Mouse (Mus musculus) liver, embryonic 14.5 days (tissue): ENCODE results near the gene Galntl6. TPM values are rescaled to one million over a fixed set of nuclear protein-coding genes. Genes with fewer than 3 reads are reported as not detected.
A peak's percentile ranks its signal among the peaks of the same experiment; 100 is the strongest.

Experiments used
- ATAC-seq: fragments of 200-750 bp; cut with Nextera tagmentation; 2 replicates; pipeline ENCODE4 v1.8.0; 2017; ENCODE audit warnings: moderate number of reproducible peaks, mild to moderate bottlenecking, moderate library complexity; ENCODE audit not compliant: insufficient read depth
- DNase-seq, 3 experiments: peaks; one replicate each; pipeline ENCODE4 v3.0.0-alpha.2; 2012 to 2013; ENCODE audit warnings: low read depth in 3 of 3, low spot score in 3 of 3
- H3K27ac ChIP-seq: fragments of 300-500 bp; sonication (generic); 2 replicates; pipeline ENCODE4 v1.5.1; 2014; ENCODE audit warnings: moderate library complexity, mild to moderate bottlenecking, control low read depth, inconsistent platforms
- H3K27me3 ChIP-seq: fragments of 300-500 bp; sonication (generic); 2 replicates; pipeline ENCODE4 v1.6.1; 2014; ENCODE audit warnings: mild to moderate bottlenecking, low read length, moderate library complexity; ENCODE audit not compliant: control insufficient read depth, insufficient read depth
- H3K36me3 ChIP-seq: fragments of 300-500 bp; sonication (generic); replicated peaks from 2 replicates; pipeline ENCODE4 v1.6.1; 2014; ENCODE audit warnings: low read depth; ENCODE audit not compliant: control insufficient read depth, insufficient read depth
- H3K4me1 ChIP-seq, 2 experiments: fragments of 200-500 bp in 1 of 2; fragments of 300-500 bp in 1 of 2; sonication (generic) in 1 of 2; replicated peaks; 2 replicates each; pipeline ENCODE4 v1.6.1; 2012 to 2014; ENCODE audit warnings: antibody characterized with exemption in 1 of 2, inconsistent platforms in 1 of 2, low read length in 1 of 2; ENCODE audit not compliant: control insufficient read depth in 2 of 2, insufficient read depth in 2 of 2
- H3K4me2 ChIP-seq: fragments of 300-500 bp; sonication (generic); 2 replicates; pipeline ENCODE4 v1.6.1; 2014; ENCODE audit warnings: low read depth, mild to moderate bottlenecking, control low read depth, moderate library complexity
- H3K4me3 ChIP-seq, 2 experiments: fragments of 200-500 bp in 1 of 2; fragments of 300-500 bp in 1 of 2; sonication (generic) in 1 of 2; 2 replicates each; pipeline ENCODE4 v1.5.1; 2012 to 2014; ENCODE audit warnings: low read depth in 2 of 2, low read length in 2 of 2, mild to moderate bottlenecking in 2 of 2, control low read depth in 1 of 2, inconsistent platforms in 1 of 2, moderate library complexity in 1 of 2; ENCODE audit not compliant: insufficient read depth in 1 of 2
- H3K9ac ChIP-seq: fragments of 300-500 bp; sonication (generic); replicated peaks from 2 replicates; pipeline ENCODE4 v1.6.1; 2014; ENCODE audit warnings: mild to moderate bottlenecking, control low read depth, moderate library complexity
- H3K9me3 ChIP-seq: fragments of 300-500 bp; sonication (generic); 2 replicates; pipeline ENCODE4 v1.6.1; 2016; ENCODE audit warnings: low read length, mixed read lengths; ENCODE audit not compliant: control insufficient read depth
- CTCF ChIP-seq: IDR thresholded peaks from 2 replicates; pipeline ENCODE4 v1.5.1; 2016; ENCODE audit warnings: antibody characterized with exemption, low read depth, control low read depth
- EP300 ChIP-seq: IDR thresholded peaks from 2 replicates; pipeline ENCODE4 v1.6.1; 2016; ENCODE audit warnings: antibody characterized with exemption, low read depth
- WGBS: fragments of 180-500 bp; shearing (Covaris S2); extraction: QIAGEN DNeasy Blood & Tissue Kit; methylation state at CpG from one replicate; pipeline ENCODE4 v1.1.7; 2014; ENCODE audit not compliant: insufficient replicate concordance; 5-methylcytosine and 5-hydroxymethylcytosine counted together
- polyA plus RNA-seq, 2 experiments: library from polyadenylated mRNA; depleted of rRNA in 1 of 2; stranded (reverse) in 1 of 2; unstranded in 1 of 2; fragments of >200 nt; fragmentation: Nextera tagmentation in 1 of 2; extraction: Ambion mirVana in 1 of 2; gene quantifications; 2 replicates each; pipeline versions ENCODE4 v1.2.1 to v1.2.3; 2012 to 2014

Gene Galntl6
- polyA plus RNA-seq, 2 experiments = not detected

GRCm38 (mm10) chr8:57974093-57974492 lies 938.3 kb downstream of the Galntl6 start:
- no peaks in the 10 kb centered on the region for H3K27me3 ChIP-seq
- no peaks in the 10 kb centered on the region for H3K4me1 ChIP-seq
- ATAC-seq (no peak), DNase-seq (no peak)
- H3K36me3 ChIP-seq = no peaks in the 10 kb centered on the region
- no peak for TF ChIP-seq EP300
- TF ChIP-seq CTCF = no peak
- WGBS = 42% methylated on average over 2 of the region's 2 CpGs
- no peaks in the 10 kb centered on the region for H3K9me3 ChIP-seq
- no peak overlapping the region for H3K27ac ChIP-seq
- H3K9ac ChIP-seq = no peak overlapping the region
- no peak overlapping the region for H3K4me2 ChIP-seq
- no peak overlapping the region for H3K4me3 ChIP-seq

GRCm38 (mm10) chr8:57972832-57973231 lies 939.6 kb downstream of the Galntl6 start:
- 48% methylated on average over 3 of the region's 3 CpGs for WGBS
- H3K4me3 ChIP-seq = no peak overlapping the region
- no peaks in the 10 kb centered on the region for H3K4me1 ChIP-seq
- DNase-seq (no peak), ATAC-seq (no peak)
- H3K36me3 ChIP-seq = no peaks in the 10 kb centered on the region
- H3K27ac ChIP-seq = no peak overlapping the region
- H3K27me3 ChIP-seq = no peaks in the 10 kb centered on the region
- H3K9ac ChIP-seq = no peak overlapping the region
- TF ChIP-seq CTCF = no peak
- TF ChIP-seq EP300 = no peak
- no peaks in the 10 kb centered on the region for H3K9me3 ChIP-seq
- no peak overlapping the region for H3K4me2 ChIP-seq

- DNase-seq (no peak), ATAC-seq (no peak)
- no peaks in the 10 kb centered on the region for H3K4me1 ChIP-seq
- TF ChIP-seq CTCF (peak; percentile 49; the same call in 1 of the 2 replicates), EP300 (no peak)
- H3K36me3 ChIP-seq = no peaks in the 10 kb centered on the region
- H3K27ac ChIP-seq = no peak overlapping the region
- no peaks in the 10 kb centered on the region for H3K27me3 ChIP-seq
- H3K4me3 ChIP-seq = no peak overlapping the region
- H3K4me2 ChIP-seq = no peak overlapping the region
- no peaks in the 10 kb centered on the region for H3K9me3 ChIP-seq
- no peak overlapping the region for H3K9ac ChIP-seq
- WGBS = 16% methylated on average over 6 of the region's 6 CpGs
Observed at GRCm38 (mm10) chr8:57966676-57967075, 945.8 kb downstream of the Galntl6 start.

GRCm38 (mm10) chr8:57965508-57965907 lies 946.9 kb downstream of the Galntl6 start:
- DNase-seq = no peak
- no peaks in the 10 kb centered on the region for H3K36me3 ChIP-seq
- no peak overlapping the region for H3K27ac ChIP-seq
- no peaks in the 10 kb centered on the region for H3K9me3 ChIP-seq
- no peaks in the 10 kb centered on the region for H3K27me3 ChIP-seq
- ATAC-seq = no peak
- no peak overlapping the region for H3K4me3 ChIP-seq
- H3K4me1 ChIP-seq = no peaks in the 10 kb centered on the region
- TF ChIP-seq CTCF (no peak), EP300 (no peak)
- no peak overlapping the region for H3K9ac ChIP-seq
- 48% methylated on average over 5 of the region's 5 CpGs for WGBS
- H3K4me2 ChIP-seq = no peak overlapping the region

GRCm38 (mm10) chr8:57962286-57963110 lies 949.9 kb downstream of the Galntl6 start:
- no peak for DNase-seq
- Histone ChIP-seq H3K4me1 (no peaks in the 10 kb centered on the region), H3K36me3 (no peaks in the 10 kb centered on the region), H3K9me3 (no peaks in the 10 kb centered on the region), H3K9ac (no peak overlapping the region), H3K27ac (no peak overlapping the region), H3K27me3 (no peaks in the 10 kb centered on the region), H3K4me2 (no peak overlapping the region), H3K4me3 (no peak overlapping the region)
- no peak for ATAC-seq
- TF ChIP-seq EP300 (no peak), CTCF (no peak)
- WGBS = 56% methylated on average over 12 of the region's 12 CpGs
